7 mouse cellular contexts compared by ENCODE assay signal in the genomic region with DNA sequence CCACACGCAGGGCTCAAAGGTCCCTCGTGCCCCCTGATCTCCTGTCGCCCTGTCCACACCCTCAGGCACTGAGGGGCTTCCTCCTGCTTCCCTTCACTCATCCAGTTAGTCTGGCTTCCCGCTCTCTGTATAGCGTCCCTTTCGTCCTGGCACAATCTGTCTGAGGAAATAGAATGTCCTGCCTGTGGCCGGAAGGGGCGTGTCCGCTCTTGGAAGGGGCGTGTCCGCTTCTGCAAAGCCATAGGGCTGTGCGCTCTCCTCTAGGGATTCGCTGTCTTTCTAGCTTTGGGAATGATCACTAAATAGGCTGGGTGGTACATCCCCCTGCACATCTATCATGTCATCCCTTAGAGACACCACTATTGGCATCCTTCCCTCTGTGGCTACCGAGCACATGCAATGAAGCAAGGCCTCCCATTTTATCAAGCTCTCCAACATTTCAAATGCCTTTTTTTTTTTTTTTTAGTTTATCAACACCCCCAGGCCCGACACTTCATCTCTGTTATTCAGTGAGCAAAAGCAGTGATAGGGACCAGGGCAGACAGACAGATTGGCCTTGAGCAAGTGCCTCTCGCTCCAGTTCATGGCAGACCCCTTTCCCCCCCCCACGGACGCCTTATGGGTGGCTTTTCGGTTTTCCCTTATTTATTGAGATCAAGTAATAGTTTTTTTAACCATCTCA. TPM values are rescaled to one million over a fixed set of nuclear protein-coding genes. Genes with fewer than 3 reads are reported as not detected.
A peak's percentile ranks its signal among the peaks of the same experiment; 100 is the strongest.
DNase-seq lines count a peak whose midpoint lies in the region; ATAC-seq and TF ChIP-seq lines count a peak whose summit lies in the region.

No protein-coding gene starts in this region.

- H3K9ac ChIP-seq in embryonic facial prominence, embryonic 12.5 days, result no peak overlapping the region

- no peak for TF ChIP-seq POLR2A in thymus, adult 2 months (IDR thresholded peaks at IDR 0.05; ENCODE audit: control insufficient read depth, extremely low read depth, insufficient read depth, low read length, poor library complexity)
- no peak for TF ChIP-seq POLR2A in small intestine, adult 2 months (IDR thresholded peaks at IDR 0.05; ENCODE audit: low read depth, low read length)

- WGBS in thymus, adult 2 months, result 39% methylated on average over 19 of the region's 19 CpGs
- 45% methylated on average over 19 of the region's 19 CpGs for WGBS in embryonic facial prominence, embryonic 12.5 days
- 50% methylated on average over 19 of the region's 19 CpGs for WGBS in small intestine, adult 2 months

- peaks cover 3% of the 10 kb centered on the region; the same call in 1 of the 2 replicates for H3K4me1 ChIP-seq in thymus, adult 2 months (replicated peaks; ENCODE audit: control insufficient read depth, insufficient read depth, low read length)
- no peaks in the 10 kb centered on the region; the same call in 1 of the 2 replicates for H3K4me1 ChIP-seq in embryonic facial prominence, embryonic 12.5 days
- peaks cover 16% of the 10 kb centered on the region for H3K4me1 ChIP-seq in small intestine, adult 2 months (ENCODE audit: control insufficient read depth, insufficient read depth, insufficient read length, low read length)

- no peaks in the 10 kb centered on the region for H3K36me3 ChIP-seq in thymus, adult 2 months (ENCODE audit: control insufficient read depth, insufficient read depth, low read length)
- H3K36me3 ChIP-seq in embryonic facial prominence, embryonic 12.5 days, result no peaks in the 10 kb centered on the region
- no peaks in the 10 kb centered on the region for H3K36me3 ChIP-seq in small intestine, adult 2 months (ENCODE audit: control insufficient read depth, insufficient read depth, low read length)

- intact Hi-C loops in left cerebral cortex, postnatal 25 days (cut with DNase I), result no loop called here

- H3K27ac ChIP-seq in thymus, adult 2 months (ENCODE audit: control insufficient read depth, insufficient read depth, low read length), result no peak overlapping the region
- H3K27ac ChIP-seq in embryonic facial prominence, embryonic 12.5 days, result no peak overlapping the region
- no peak overlapping the region for H3K27ac ChIP-seq in small intestine, adult 2 months (ENCODE audit: insufficient read depth, low read depth, low read length)

- no peaks in the 10 kb centered on the region for H3K9me3 ChIP-seq in embryonic facial prominence, embryonic 12.5 days

- H3K4me2 ChIP-seq in embryonic facial prominence, embryonic 12.5 days (replicated peaks), result peak overlapping the region; percentile 31

- DNase-seq in thymus, adult 2 months, result peak; percentile 5
- DNase-seq in thymus, postnatal 10 days (ENCODE audit: low spot score in 2 of 2), result no peak
- DNase-seq in liver, result peak; percentile 65
- DNase-seq in left cerebral cortex, postnatal 25 days (ENCODE audit: low spot score in 2 of 2), result no peak

- ATAC-seq in embryonic facial prominence, embryonic 12.5 days (ENCODE audit: insufficient number of reproducible peaks, insufficient read depth, low FRiP score, low TSS enrichment), result 0 out of 2 replicates have a peak, but pooled peaks have one; percentile 28
- ATAC-seq in cerebellum, adult (ENCODE audit: insufficient number of reproducible peaks, low FRiP score, low TSS enrichment), result no peak

- no peak for TF ChIP-seq CTCF in thymus, adult 2 months (IDR thresholded peaks at IDR 0.05; ENCODE audit: borderline replicate concordance, control insufficient read depth, extremely low read depth, insufficient read depth, low read length, poor library complexity)
- no peak for TF ChIP-seq CTCF in small intestine, adult 2 months (IDR thresholded peaks at IDR 0.05; ENCODE audit: extremely low read depth, insufficient read length, insufficient replicate concordance, low read depth, low read length)

- no peaks in the 10 kb centered on the region for H3K27me3 ChIP-seq in thymus, adult 2 months (ENCODE audit: control insufficient read depth, insufficient read depth, low read length)
- H3K27me3 ChIP-seq in embryonic facial prominence, embryonic 12.5 days, result no peaks in the 10 kb centered on the region
- no peaks in the 10 kb centered on the region for H3K27me3 ChIP-seq in small intestine, adult 2 months (ENCODE audit: control insufficient read depth, insufficient read depth, low read length)

- no peak overlapping the region for H3K4me3 ChIP-seq in thymus, adult 2 months (ENCODE audit: control insufficient read depth, insufficient read depth, low read length)
- H3K4me3 ChIP-seq in embryonic facial prominence, embryonic 12.5 days, result no peak overlapping the region
- peak overlapping the region; percentile 44 for H3K4me3 ChIP-seq in small intestine, adult 2 months (ENCODE audit: low read depth, low read length)

RNA-seq across cellular contexts. Expression of a gene that starts 13.6 kb away (rescaled TPM):
- 0.98 and 1.1 TPM in 2 replicates for polyA plus RNA-seq in thymus, adult 2 months (2012; rRNA removed)
- polyA plus RNA-seq in embryonic facial prominence, embryonic 12.5 days (2016; fragmentation: Nextera tagmentation; extraction: Ambion mirVana), result 0.28 and 0.62 TPM in 2 replicates
- polyA plus RNA-seq in small intestine, adult 2 months (2012; rRNA removed), result 0.27 and 0.37 TPM in 2 replicates
- total RNA-seq in left cerebral cortex, postnatal 25 days (2021), result 1 to 10 TPM in 1 of 2 experiments, under 1 TPM in 1; 0.96 to 1.1 TPM

Comparison
In these comparisons a context has a peak if more than half of its experiments do, and no peak if none do; other contexts are left out.
1. DNase-seq: peak in thymus, adult 2 months (single experiment) and liver (single experiment); none in thymus, postnatal 10 days (0 of 2) and left cerebral cortex, postnatal 25 days (0 of 2).